Mouse (Mus musculus) kidney, postnatal 0 days (tissue): ENCODE measurements at regions not wholly inside any gene's neighbourhood (a gene's known extent, or its start where the extent isn't known, plus 50 kb on each side); places are given as distances from the start of the nearest gene placed in this dataset.

ENCODE experiments used
- ATAC-seq: fragments of 200-750 bp; cut with Nextera tagmentation; replicated peaks from 2 replicates; pipeline ENCODE4 v1.8.0; 2017; ENCODE audit warnings: low read depth, moderate number of reproducible peaks, moderate TSS enrichment, moderate library complexity; ENCODE audit not compliant: low FRiP score
- DNase-seq: peaks from one replicate; pipeline ENCODE4 v3.0.0-alpha.2; 2016; ENCODE audit warnings: low spot score
- H3K27ac ChIP-seq: fragments of 300-500 bp; sonication (generic); 2 replicates; pipeline ENCODE4 v1.5.1; 2014; ENCODE audit warnings: mild to moderate bottlenecking
- H3K27me3 ChIP-seq: fragments of 300-500 bp; sonication (generic); 2 replicates; pipeline ENCODE4 v1.6.1; 2014; ENCODE audit warnings: low read length, mixed read lengths; ENCODE audit not compliant: insufficient read depth
- H3K36me3 ChIP-seq: fragments of 300-500 bp; sonication (generic); 2 replicates; pipeline ENCODE4 v1.6.1; 2014; ENCODE audit warnings: low read length, mixed read lengths; ENCODE audit not compliant: insufficient read depth
- H3K4me1 ChIP-seq: fragments of 300-500 bp; sonication (generic); replicated peaks from 2 replicates; pipeline ENCODE4 v1.6.1; 2014; ENCODE audit warnings: antibody characterized with exemption, low read length, mixed read lengths; ENCODE audit not compliant: insufficient read depth
- H3K4me2 ChIP-seq: fragments of 300-500 bp; sonication (generic); 2 replicates; pipeline ENCODE4 v1.6.1; 2014; ENCODE audit warnings: mild to moderate bottlenecking, low read length, moderate library complexity, mixed read lengths
- H3K4me3 ChIP-seq: fragments of 300-500 bp; sonication (generic); replicated peaks from 2 replicates; pipeline ENCODE4 v1.5.1; 2014; ENCODE audit warnings: low read depth, low read length
- H3K9ac ChIP-seq: fragments of 300-500 bp; sonication (generic); 2 replicates; pipeline ENCODE4 v1.6.1; 2014; ENCODE audit warnings: low read depth, low read length
- H3K9me3 ChIP-seq: fragments of 300-500 bp; sonication (generic); replicated peaks from 2 replicates; pipeline ENCODE4 v1.6.1; 2016; ENCODE audit warnings: low read length, inconsistent platforms, mixed read lengths
- CTCF ChIP-seq: IDR thresholded peaks from 2 replicates; pipeline ENCODE4 v1.5.1; 2016; ENCODE audit warnings: antibody characterized with exemption, low read depth, mild to moderate bottlenecking, moderate library complexity
- WGBS: fragments of 180-500 bp; shearing (Covaris S2); extraction: QIAGEN DNeasy Blood & Tissue Kit; methylation state at CpG from one replicate; pipeline ENCODE4 v1.1.7; 2014; 5-methylcytosine and 5-hydroxymethylcytosine counted together

DNA sequence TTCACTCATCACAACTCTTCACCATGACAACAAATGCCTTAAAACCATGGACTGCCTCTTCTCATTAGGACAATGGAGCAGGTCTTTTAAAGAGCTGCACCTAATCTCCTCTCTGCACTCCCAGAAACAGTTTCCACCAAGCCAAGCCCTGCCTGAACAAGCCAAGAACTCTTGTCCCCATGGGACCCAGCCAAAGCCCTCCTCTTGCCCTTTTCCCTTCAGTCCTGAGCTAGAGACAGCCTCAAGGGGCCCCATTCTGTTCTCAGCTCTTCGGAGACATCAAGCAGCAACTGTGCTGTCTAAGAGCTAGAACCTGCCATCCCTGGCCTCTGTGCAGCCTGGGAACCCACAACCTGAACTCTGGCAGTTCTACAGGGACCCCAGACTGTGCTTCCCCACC, 345.0 kb upstream of the Irak1bp1 start:
- no peak for TF ChIP-seq CTCF
- Histone ChIP-seq H3K9ac (no peak overlapping the region), H3K9me3 (no peaks in the 10 kb centered on the region), H3K36me3 (no peaks in the 10 kb centered on the region), H3K27ac (no peak overlapping the region), H3K4me2 (no peak overlapping the region), H3K27me3 (no peaks in the 10 kb centered on the region), H3K4me1 (no peaks in the 10 kb centered on the region), H3K4me3 (no peak overlapping the region)
- WGBS = 72% methylated on average over 1 of the region's 1 CpGs
- no peak for DNase-seq
- no peak for ATAC-seq

DNA sequence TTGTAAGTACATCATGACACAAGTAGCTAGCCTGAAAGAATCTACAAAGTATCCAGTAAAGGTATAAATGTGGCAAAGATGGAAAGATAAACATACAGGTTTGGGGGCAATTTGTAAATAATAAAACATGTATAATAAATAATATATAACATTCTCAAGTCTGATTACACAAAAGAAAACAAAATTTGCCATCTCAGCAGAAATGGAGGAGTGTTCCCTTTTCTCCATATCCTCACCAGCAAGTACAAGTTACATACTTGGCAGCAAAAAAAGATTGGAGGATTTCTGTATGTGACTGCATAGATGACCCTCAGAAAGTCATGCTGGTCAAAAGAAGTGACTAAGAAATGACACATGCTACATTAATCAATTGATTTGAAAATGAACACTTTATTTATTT, 335.9 kb upstream of the Irak1bp1 start:
- no peak overlapping the region for H3K4me3 ChIP-seq
- H3K9ac ChIP-seq = no peak overlapping the region
- ATAC-seq = no peak
- no peak for TF ChIP-seq CTCF
- H3K27me3 ChIP-seq = no peaks in the 10 kb centered on the region
- H3K4me2 ChIP-seq = no peak overlapping the region
- no peak for DNase-seq
- no peaks in the 10 kb centered on the region for H3K9me3 ChIP-seq
- H3K4me1 ChIP-seq = no peaks in the 10 kb centered on the region
- H3K27ac ChIP-seq = no peak overlapping the region
- H3K36me3 ChIP-seq = no peaks in the 10 kb centered on the region

DNA sequence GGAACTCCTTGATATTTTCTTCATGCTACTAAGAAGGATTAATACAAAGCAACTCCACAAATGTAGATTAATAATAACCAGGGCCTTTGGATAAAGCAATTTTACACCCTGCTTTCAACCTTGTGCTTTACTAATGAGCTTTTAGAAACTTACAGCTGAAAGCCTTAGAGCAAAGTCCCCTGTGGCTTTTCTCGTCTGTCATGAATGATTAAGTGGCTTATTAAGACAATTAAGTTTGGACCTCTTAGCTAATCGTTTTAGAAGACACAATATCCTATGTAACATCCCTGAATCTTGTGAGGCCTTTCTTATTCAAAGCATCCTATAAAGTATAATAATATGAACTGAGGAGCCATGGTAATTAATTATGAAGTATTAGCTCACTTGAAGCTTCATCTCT, 319.3 kb upstream of the Irak1bp1 start:
- no peak for TF ChIP-seq CTCF
- no peaks in the 10 kb centered on the region for H3K27me3 ChIP-seq
- 50% methylated on average over 2 of the region's 2 CpGs for WGBS

DNA sequence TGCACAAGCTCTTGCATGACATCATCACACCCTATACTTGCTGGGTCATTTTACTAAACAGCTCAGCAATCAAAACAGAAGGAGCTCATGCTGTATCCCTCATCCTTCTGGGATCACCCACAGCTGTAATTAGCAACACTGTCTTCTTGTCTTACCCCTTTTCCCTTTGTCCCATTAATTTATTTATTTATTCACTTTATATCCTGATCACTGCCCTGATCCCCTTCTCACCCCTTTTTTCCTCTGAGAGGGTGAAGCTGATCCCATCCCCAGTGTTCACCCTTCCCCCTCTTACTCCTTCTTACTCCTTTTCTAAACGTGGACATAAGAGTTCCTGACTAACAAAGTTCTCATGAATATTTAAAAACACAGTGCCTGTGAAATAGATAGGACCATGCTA, 310.3 kb upstream of the Irak1bp1 start:
- DNase-seq (no peak), ATAC-seq (no peak)
- Histone ChIP-seq H3K4me2 (no peak overlapping the region), H3K36me3 (no peaks in the 10 kb centered on the region), H3K27me3 (no peaks in the 10 kb centered on the region), H3K9ac (no peak overlapping the region), H3K9me3 (no peaks in the 10 kb centered on the region), H3K4me1 (no peaks in the 10 kb centered on the region), H3K4me3 (no peak overlapping the region), H3K27ac (no peak overlapping the region)
- 20% methylated on average over 1 of the region's 1 CpGs for WGBS
- no peak for TF ChIP-seq CTCF

More for the DNA sequence above, 319.3 kb upstream of the Irak1bp1 start:
- Histone ChIP-seq H3K9me3 (no peaks in the 10 kb centered on the region), H3K36me3 (no peaks in the 10 kb centered on the region), H3K4me1 (no peaks in the 10 kb centered on the region), H3K9ac (no peak overlapping the region), H3K4me3 (no peak overlapping the region), H3K27ac (no peak overlapping the region), H3K4me2 (no peak overlapping the region)
- no peak for ATAC-seq
- no peak for DNase-seq

DNA sequence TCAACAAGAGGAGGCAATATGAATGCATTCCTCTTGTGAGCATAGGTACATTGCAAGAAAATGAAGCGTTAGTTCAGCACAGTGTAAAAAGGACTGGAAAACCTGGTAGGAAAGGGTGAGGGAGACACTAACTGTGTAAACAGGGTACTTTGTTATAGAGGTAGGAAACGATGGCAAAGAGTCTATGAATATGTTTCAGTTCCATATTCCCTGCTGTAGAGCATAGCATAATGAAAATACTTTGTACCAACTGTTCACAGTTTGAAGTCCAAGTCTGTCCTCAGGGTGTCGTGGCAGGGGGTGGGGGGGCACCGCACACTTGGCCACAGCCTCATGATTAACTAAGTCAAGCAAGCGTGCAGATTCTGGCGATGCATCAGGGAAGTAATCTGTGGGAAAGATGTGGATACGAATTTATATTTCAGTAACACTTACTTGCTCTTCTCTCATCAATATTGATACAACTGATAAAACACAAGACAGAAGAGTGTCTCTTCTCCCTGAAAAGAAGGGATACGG, 301.4 kb upstream of the Irak1bp1 start:
- H3K36me3 ChIP-seq = no peaks in the 10 kb centered on the region
- ATAC-seq (no peak), DNase-seq (no peak)
- H3K4me2 ChIP-seq = no peak overlapping the region
- H3K4me1 ChIP-seq = no peaks in the 10 kb centered on the region
- WGBS = 77% methylated on average over 8 of the region's 8 CpGs
- H3K4me3 ChIP-seq = no peak overlapping the region
- TF ChIP-seq CTCF = no peak
- H3K9ac ChIP-seq = no peak overlapping the region
- no peaks in the 10 kb centered on the region for H3K27me3 ChIP-seq
- H3K27ac ChIP-seq = no peak overlapping the region
- H3K9me3 ChIP-seq = no peaks in the 10 kb centered on the region

DNA sequence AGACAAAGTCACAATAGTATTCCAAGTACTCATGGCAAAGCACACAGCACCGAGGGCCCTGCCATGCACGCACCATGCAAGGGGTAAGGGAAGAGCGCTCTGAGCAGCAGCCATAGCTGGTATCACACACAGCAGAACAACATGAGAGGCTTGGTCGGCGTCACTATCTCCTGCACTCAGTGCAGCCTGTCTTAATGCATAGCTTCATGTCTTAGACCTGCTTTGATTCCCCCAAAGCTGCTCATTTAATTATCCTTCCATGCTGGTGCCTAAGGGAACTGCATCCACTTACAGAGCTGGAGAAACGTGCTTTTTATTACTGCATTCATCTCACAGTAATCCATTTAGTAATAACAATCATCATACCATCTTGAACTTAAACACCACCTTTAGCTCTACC, 276.6 kb upstream of the Irak1bp1 start:
- ATAC-seq = no peak
- H3K4me1 ChIP-seq = no peaks in the 10 kb centered on the region

DNA sequence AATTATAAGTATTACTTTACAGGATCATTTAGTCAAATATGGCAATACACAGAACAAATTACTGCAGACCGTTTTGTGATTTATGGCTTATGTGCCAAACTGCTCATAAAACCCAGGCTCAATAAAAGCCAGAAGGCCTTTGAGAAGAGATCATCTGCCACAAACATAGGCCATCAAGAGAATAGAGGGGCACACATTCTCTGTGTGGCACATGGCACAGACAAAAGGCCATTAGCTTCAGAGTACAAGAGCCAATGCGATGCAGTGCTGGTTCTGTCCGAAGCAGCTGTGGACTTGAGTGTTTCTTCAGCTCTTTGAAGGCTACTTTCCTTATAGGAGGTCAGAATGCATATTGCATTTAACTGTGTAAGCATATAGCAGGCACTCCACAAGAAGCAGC, 276.1 kb upstream of the Irak1bp1 start:
- 47% methylated on average over 3 of the region's 3 CpGs for WGBS
- Histone ChIP-seq H3K4me3 (no peak overlapping the region), H3K27me3 (no peaks in the 10 kb centered on the region), H3K27ac (no peak overlapping the region), H3K9me3 (no peaks in the 10 kb centered on the region), H3K4me1 (no peaks in the 10 kb centered on the region), H3K9ac (no peak overlapping the region), H3K36me3 (no peaks in the 10 kb centered on the region), H3K4me2 (no peak overlapping the region)
- no peak for ATAC-seq
- no peak for DNase-seq
- no peak for TF ChIP-seq CTCF

More for the DNA sequence above, 276.6 kb upstream of the Irak1bp1 start:
- Histone ChIP-seq H3K4me3 (no peak overlapping the region), H3K27me3 (no peaks in the 10 kb centered on the region), H3K36me3 (no peaks in the 10 kb centered on the region), H3K9ac (no peak overlapping the region), H3K4me2 (no peak overlapping the region), H3K27ac (no peak overlapping the region), H3K9me3 (no peaks in the 10 kb centered on the region)
- DNase-seq = no peak
- WGBS = 78% methylated on average over 6 of the region's 6 CpGs
- TF ChIP-seq CTCF = no peak
